Mouse (Mus musculus): ENCODE measurements around the gene Fcho2. TPM values are rescaled to one million over a fixed set of nuclear protein-coding genes. Genes with fewer than 3 reads are reported as not detected.

Gene Fcho2
- total RNA-seq, 1 experiment: 13.6 TPM

DNA sequence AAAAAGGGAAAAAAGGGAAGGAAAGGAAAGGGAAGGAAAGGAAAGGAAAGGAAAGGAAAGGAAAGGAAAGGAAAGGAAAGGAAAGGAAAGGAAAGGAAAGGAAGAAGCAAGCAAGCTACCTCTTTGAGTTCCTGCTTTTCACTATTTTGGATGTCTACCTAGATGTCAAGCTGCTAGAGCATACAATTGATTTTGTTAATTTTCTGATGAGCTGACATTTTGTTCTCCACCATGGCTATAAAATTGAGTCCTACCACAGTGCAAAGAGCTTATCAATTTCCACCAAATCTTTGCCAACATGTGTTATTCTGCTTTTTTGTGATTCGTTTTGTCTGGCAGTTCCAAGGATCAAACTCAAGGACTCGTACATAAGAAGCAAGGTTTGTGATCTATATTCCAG, 77.0 kb downstream of the Fcho2 start:
- no peak overlapping the region for H3K4me3 ChIP-seq (ENCODE audit: insufficient read depth in 1 of 2, low read depth in 1 of 2, low read length in 2 of 2, poor library complexity in 1 of 2, severe bottlenecking in 1 of 2)
- H3K27ac ChIP-seq (ENCODE audit: insufficient read depth, low read depth, low read length, poor library complexity, severe bottlenecking): no peak overlapping the region
- H3K9me3 ChIP-seq (ENCODE audit: control insufficient read depth, insufficient read depth, low read depth, low read length): no peaks in the 10 kb centered on the region
- peaks cover 4% of the 10 kb centered on the region; the same call in 1 of the 2 replicates for H3K36me3 ChIP-seq (ENCODE audit: control insufficient read depth, insufficient read depth, low read length, poor library complexity, severe bottlenecking)
- DNase-seq (ENCODE audit: low read depth, low spot score): no peak
- in situ Hi-C loops (cut with MboI; ENCODE audit: low sequenced_read_pairs in 2 of 2, unreplicated experiment in 2 of 2): no loop called here
- H3K4me1 ChIP-seq (ENCODE audit: control insufficient read depth in 2 of 2, insufficient read depth in 2 of 2, low read length in 2 of 2, poor library complexity in 1 of 2): no peaks in the 10 kb centered on the region
- H3K9ac ChIP-seq (ENCODE audit: insufficient read depth, low read depth, low read length, poor library complexity, severe bottlenecking): no peak overlapping the region
- TF ChIP-seq ZNF384 (IDR thresholded peaks at IDR 0.05; ENCODE audit: low read depth, low read length): no peak
- TF ChIP-seq MAFK (IDR thresholded peaks at IDR 0.05; ENCODE audit: insufficient read depth, low read depth, low read length): no peak
- TF ChIP-seq CHD2 (IDR thresholded peaks at IDR 0.05; ENCODE audit: low read depth, low read length): no peak
- no peak for TF ChIP-seq HCFC1 (IDR thresholded peaks at IDR 0.05; ENCODE audit: borderline replicate concordance, insufficient read depth, low read length)
- no peak for TF ChIP-seq ZC3H11A (IDR thresholded peaks at IDR 0.05; ENCODE audit: borderline replicate concordance, low read depth, low read length)

- in situ Hi-C loops (cut with MboI; ENCODE audit: low sequenced_read_pairs in 2 of 2, unreplicated experiment in 2 of 2): no loop called here
- H3K9ac ChIP-seq (ENCODE audit: insufficient read depth, low read depth, low read length, poor library complexity, severe bottlenecking): no peak overlapping the region
- no peak for DNase-seq (ENCODE audit: low read depth, low spot score)
- no peak overlapping the region for H3K27ac ChIP-seq (ENCODE audit: insufficient read depth, low read depth, low read length, poor library complexity, severe bottlenecking)
- peaks cover 12% of the 10 kb centered on the region for H3K36me3 ChIP-seq (ENCODE audit: control insufficient read depth, insufficient read depth, low read length, poor library complexity, severe bottlenecking)
- H3K9me3 ChIP-seq (ENCODE audit: control insufficient read depth, insufficient read depth, low read depth, low read length): no peaks in the 10 kb centered on the region
- TF ChIP-seq MAFK (IDR thresholded peaks at IDR 0.05; ENCODE audit: insufficient read depth, low read depth, low read length): no peak
- no peak for TF ChIP-seq HCFC1 (IDR thresholded peaks at IDR 0.05; ENCODE audit: borderline replicate concordance, insufficient read depth, low read length)
- no peak for TF ChIP-seq ZNF384 (IDR thresholded peaks at IDR 0.05; ENCODE audit: low read depth, low read length)
- TF ChIP-seq CHD2 (IDR thresholded peaks at IDR 0.05; ENCODE audit: low read depth, low read length): no peak
- no peak for TF ChIP-seq ZC3H11A (IDR thresholded peaks at IDR 0.05; ENCODE audit: borderline replicate concordance, low read depth, low read length)
- no peaks in the 10 kb centered on the region for H3K4me1 ChIP-seq (ENCODE audit: control insufficient read depth in 2 of 2, insufficient read depth in 2 of 2, low read length in 2 of 2, poor library complexity in 1 of 2)
- H3K4me3 ChIP-seq (ENCODE audit: insufficient read depth in 1 of 2, low read depth in 1 of 2, low read length in 2 of 2, poor library complexity in 1 of 2, severe bottlenecking in 1 of 2): no peak overlapping the region
Measured at GRCm38 (mm10) chr13:98733292-98733691, 82.0 kb downstream of the Fcho2 start.

DNA sequence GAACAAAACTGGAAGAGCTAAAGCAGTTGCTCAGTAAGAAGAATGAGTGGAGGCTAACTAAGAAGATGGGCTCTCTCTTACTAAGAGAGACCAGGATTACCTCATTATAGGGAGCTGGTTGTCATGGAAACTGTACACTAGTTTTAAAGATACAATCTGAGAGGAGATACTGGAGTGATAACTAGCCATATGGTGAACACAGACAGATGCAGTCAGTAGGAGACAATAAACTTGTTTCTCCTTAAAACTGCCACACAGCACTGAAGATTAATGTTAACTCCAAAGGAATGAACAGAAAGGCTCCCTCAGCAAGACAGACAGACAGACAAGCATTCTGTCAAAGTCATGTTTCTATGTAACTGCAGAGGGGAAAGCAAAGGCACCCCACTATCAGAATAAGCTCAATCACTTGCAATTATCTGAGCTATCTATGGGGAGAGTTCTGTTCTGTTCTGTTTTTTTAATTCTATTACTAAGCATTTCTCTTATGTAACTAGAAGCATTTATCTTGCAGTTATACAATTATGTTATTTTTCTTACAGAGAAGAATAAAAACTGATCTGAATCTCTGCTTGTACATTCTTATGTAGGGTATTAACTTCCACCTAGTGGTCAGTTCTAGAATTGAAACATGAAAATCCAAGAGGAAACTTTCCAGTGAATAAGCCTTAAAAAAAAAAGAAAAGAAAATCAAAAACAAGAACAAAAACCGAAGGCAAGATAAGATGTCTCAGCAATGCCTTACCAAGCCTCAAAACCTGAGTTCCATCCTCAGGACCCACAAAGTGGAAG, 85.8 kb downstream of the Fcho2 start:
- no peaks in the 10 kb centered on the region for H3K4me1 ChIP-seq (ENCODE audit: control insufficient read depth in 2 of 2, insufficient read depth in 2 of 2, low read length in 2 of 2, poor library complexity in 1 of 2)
- no peak for TF ChIP-seq HCFC1 (IDR thresholded peaks at IDR 0.05; ENCODE audit: borderline replicate concordance, insufficient read depth, low read length)
- no peak for TF ChIP-seq CHD2 (IDR thresholded peaks at IDR 0.05; ENCODE audit: low read depth, low read length)
- TF ChIP-seq ZNF384 (IDR thresholded peaks at IDR 0.05; ENCODE audit: low read depth, low read length): no peak
- TF ChIP-seq ZC3H11A (IDR thresholded peaks at IDR 0.05; ENCODE audit: borderline replicate concordance, low read depth, low read length): no peak
- no peak for TF ChIP-seq MAFK (IDR thresholded peaks at IDR 0.05; ENCODE audit: insufficient read depth, low read depth, low read length)
- H3K27ac ChIP-seq (ENCODE audit: insufficient read depth, low read depth, low read length, poor library complexity, severe bottlenecking): no peak overlapping the region
- in situ Hi-C loops (cut with MboI; ENCODE audit: low sequenced_read_pairs in 2 of 2, unreplicated experiment in 2 of 2): no loop called here
- peaks cover 14% of the 10 kb centered on the region for H3K36me3 ChIP-seq (ENCODE audit: control insufficient read depth, insufficient read depth, low read length, poor library complexity, severe bottlenecking)
- no peaks in the 10 kb centered on the region for H3K9me3 ChIP-seq (ENCODE audit: control insufficient read depth, insufficient read depth, low read depth, low read length)
- H3K9ac ChIP-seq (ENCODE audit: insufficient read depth, low read depth, low read length, poor library complexity, severe bottlenecking): no peak overlapping the region
- DNase-seq (ENCODE audit: low read depth, low spot score): no peak
- no peak overlapping the region for H3K4me3 ChIP-seq (ENCODE audit: insufficient read depth in 1 of 2, low read depth in 1 of 2, low read length in 2 of 2, poor library complexity in 1 of 2, severe bottlenecking in 1 of 2)

DNA sequence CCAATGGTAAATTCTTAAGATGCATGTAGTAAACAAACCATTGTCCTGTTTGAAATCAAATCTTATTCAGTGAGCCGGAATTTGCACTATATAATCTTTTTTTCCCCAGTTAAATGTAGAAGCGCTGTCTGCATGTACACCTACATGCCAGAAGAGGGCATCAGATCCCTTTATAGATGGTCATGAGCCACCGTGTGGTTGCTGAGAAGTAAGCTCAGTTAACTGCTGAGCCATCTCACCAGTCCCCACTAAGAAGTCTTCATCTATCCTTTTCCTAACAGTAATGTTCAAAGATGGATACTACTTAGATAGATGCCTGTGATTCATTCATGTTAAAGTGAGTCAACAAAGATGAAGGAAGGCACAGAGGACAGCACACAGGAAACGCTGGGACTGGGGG, 88.8 kb downstream of the Fcho2 start:
- in situ Hi-C loops (cut with MboI; ENCODE audit: low sequenced_read_pairs in 2 of 2, unreplicated experiment in 2 of 2): no loop called here
- Histone ChIP-seq H3K36me3 (ENCODE audit: control insufficient read depth, insufficient read depth, low read length, poor library complexity, severe bottlenecking) (peaks cover 9% of the 10 kb centered on the region), H3K4me1 (ENCODE audit: control insufficient read depth in 2 of 2, insufficient read depth in 2 of 2, low read length in 2 of 2, poor library complexity in 1 of 2) (0 out of 4 replicates have a peak, but pooled peaks cover 2 to 5% of the 10 kb centered on the region in 2 experiments)

More for the DNA sequence above, 88.8 kb downstream of the Fcho2 start:
- no peaks in the 10 kb centered on the region for H3K9me3 ChIP-seq (ENCODE audit: control insufficient read depth, insufficient read depth, low read depth, low read length)
- H3K4me3 ChIP-seq (ENCODE audit: insufficient read depth in 1 of 2, low read depth in 1 of 2, low read length in 2 of 2, poor library complexity in 1 of 2, severe bottlenecking in 1 of 2): no peak overlapping the region
- no peak for TF ChIP-seq ZC3H11A (IDR thresholded peaks at IDR 0.05; ENCODE audit: borderline replicate concordance, low read depth, low read length)
- TF ChIP-seq HCFC1 (IDR thresholded peaks at IDR 0.05; ENCODE audit: borderline replicate concordance, insufficient read depth, low read length): no peak
- TF ChIP-seq CHD2 (IDR thresholded peaks at IDR 0.05; ENCODE audit: low read depth, low read length): no peak
- TF ChIP-seq MAFK (IDR thresholded peaks at IDR 0.05; ENCODE audit: insufficient read depth, low read depth, low read length): no peak
- no peak for TF ChIP-seq ZNF384 (IDR thresholded peaks at IDR 0.05; ENCODE audit: low read depth, low read length)
- no peak overlapping the region for H3K27ac ChIP-seq (ENCODE audit: insufficient read depth, low read depth, low read length, poor library complexity, severe bottlenecking)
- no peak overlapping the region for H3K9ac ChIP-seq (ENCODE audit: insufficient read depth, low read depth, low read length, poor library complexity, severe bottlenecking)
- no peak for DNase-seq (ENCODE audit: low read depth, low spot score)

Data from ES-E14 (cell line).